Mouse (Mus musculus) CD4-positive naive resting alpha-beta T cell, adult 57 days (primary cell): ENCODE measurements around the gene Tbc1d17. TPM values are rescaled to one million over a fixed set of nuclear protein-coding genes. Genes with fewer than 3 reads are reported as not detected.

Experiments
- total RNA-seq: library from RNA; stranded (reverse); gene quantifications from one replicate; pipeline ENCODE4 v1.2.4, GENCODE M21; 2023

Tbc1d17 gene
- total RNA-seq: 92.5 TPM

DNA sequence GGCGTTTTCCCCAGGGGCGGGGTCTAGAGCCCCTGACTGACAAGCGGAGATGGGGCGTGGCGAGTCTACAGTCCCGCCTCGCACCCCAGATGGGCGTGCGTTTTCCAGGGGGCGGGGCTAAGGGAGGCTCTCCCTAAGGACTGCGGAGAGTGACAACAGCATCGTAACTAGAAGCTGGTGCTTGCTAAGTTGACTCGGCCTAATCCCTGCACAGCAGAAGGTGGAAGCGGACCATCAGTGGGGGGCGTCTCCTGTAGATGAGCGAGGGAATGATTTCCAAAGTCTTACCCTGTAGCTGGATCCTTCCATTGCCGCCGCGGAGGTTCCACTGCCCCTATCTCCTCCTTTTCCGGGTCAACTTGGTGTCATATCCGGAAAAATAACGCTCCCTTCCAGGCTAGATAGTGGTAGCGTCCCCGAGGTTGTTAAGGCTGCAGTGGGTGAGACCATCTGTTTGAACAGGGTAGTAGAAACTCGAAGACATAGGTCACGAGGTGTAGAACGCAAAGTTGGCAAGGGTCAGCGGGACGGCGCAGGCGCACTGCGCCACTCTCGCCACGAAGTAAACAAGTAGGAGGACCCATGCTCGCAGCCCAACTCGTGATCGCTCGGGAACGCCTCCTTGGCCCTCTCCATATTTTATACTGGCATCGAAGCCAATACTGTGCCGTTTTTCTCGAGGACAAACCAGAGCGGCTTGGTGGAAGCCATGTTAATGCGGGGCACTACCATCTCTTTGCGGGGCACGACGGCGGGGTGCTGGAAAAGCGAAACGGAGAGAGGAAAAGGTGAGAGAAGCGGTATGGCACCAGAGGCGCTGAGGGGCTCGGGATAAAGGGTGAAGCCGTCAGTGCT lies at the start of gene Tbc1d17, which contains the start of gene Akt1s1:
Tbc1d17 (minus strand) TSS at position 519 of the 855 bp plus-strand sequence.
Akt1s1 (plus strand) TSS at position 431 of the 855 bp plus-strand sequence.

DNA sequence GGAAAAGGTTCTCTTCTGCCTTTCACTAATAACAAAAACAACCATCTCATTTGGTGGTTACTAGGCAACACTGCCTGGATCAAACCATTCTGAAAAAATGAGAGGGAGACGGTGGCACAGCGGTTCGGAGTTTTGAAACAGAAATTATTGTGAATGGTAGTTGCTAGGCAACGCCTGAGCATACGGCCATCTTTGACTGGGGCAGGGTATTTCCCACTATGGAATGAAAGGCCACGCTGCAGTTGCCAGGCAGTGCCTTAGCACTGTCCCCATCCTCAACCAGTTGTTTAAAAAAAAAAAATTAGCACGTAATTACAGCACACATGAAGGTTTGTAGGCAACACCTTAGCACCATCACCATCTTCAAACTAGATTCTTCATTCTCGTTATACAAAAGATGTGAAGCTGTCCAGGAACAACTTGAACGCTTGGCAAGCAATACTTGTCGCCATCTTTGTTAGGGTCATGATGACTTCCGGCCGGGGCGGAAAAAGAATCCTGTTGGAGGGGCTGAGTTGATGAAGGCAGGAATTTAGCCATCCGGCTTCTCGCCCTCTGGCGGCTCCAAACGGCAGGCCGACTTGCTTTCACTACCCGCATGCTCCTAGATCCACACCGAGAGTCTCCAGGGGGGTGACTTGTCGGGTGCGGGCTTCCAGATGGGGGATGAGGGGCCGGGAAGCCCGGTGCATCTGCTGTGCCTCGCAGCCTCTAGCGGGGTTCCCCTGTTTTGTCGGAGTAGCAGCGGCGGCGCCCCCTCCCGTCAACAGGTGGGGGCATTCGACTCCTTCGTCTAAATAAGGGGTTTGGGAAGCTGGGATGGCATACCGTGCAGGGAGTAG lies 46.9 kb upstream of the Tbc1d17 start, which contains the start of gene Fuz:
Fuz (plus strand) TSS at position 487 of the 842 bp plus-strand sequence.

DNA sequence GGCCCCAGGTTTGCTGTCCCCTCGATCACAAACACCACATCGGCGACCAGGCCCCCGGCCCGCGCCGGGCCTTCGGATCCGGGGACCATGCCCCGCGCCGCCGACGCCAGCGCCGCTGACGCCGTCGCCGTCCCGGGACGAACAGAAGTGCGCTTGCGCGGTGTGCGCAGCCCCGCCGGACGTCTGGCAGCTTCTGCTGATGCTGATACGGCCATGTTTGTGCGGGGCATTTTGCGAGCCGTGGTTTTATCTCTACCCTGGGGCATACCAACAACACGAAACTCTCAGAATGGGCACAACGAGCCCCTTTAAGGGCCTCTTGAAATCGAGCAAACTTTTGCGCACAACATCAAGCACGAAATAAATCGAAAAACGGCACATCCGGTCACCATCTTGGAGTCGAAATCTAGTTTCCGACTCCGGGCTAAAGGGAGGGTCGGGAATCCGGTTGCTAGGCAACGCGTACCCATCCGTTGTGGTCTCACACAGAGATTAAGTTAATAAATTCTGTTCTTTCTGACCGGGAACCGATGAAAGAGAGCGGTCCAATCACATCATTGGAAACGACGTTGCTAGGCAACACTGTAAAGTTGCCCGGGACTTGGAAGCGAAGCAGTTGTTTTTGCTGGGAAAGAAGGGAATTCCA lies 43.5 kb upstream of the Tbc1d17 start, which contains the start of gene Med25:
Med25 (minus strand) TSS at position 437 of the 646 bp plus-strand sequence.

DNA sequence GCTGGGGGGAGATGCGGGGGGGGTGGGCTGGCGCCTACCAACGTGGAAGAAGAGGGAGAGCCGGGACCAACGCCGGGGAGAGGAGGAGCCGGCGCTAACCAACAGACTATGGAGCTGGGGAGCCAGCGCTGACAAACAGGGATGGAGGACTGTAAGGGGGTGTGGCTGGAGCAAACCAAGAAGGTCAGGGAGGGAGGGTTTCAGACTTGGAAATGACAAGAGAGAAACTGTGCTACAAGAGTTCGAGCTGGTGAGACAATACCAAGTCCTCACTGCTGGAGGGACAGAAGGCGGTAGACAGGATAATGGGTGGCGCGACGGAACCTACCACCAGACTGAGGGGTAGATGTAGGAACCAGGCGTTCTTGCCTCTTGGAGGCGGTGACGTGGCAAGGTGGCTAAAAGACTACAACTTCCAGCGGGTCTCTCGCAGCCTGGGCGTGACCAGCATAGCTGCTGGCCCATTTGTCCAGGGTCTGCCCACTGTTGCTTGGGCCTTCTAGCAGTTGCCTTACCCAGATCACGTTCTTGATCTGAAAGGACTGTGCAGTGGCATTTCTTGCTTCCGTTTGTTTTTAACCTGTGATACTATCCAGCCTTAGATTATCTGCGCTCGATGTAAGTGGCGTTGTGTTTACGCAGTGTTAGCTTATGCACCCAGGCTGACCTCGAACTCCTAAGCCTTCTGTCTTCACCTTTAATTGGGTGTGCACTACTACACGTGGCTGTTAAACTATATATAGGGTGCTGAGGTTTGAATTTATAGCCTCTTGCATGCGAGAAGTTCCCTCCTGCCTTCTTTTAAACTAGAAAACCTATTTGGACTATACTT lies 21.0 kb upstream of the Tbc1d17 start, which contains the start of gene Ptov1:
Ptov1 (minus strand) TSS at position 92 of the 832 bp plus-strand sequence.

DNA sequence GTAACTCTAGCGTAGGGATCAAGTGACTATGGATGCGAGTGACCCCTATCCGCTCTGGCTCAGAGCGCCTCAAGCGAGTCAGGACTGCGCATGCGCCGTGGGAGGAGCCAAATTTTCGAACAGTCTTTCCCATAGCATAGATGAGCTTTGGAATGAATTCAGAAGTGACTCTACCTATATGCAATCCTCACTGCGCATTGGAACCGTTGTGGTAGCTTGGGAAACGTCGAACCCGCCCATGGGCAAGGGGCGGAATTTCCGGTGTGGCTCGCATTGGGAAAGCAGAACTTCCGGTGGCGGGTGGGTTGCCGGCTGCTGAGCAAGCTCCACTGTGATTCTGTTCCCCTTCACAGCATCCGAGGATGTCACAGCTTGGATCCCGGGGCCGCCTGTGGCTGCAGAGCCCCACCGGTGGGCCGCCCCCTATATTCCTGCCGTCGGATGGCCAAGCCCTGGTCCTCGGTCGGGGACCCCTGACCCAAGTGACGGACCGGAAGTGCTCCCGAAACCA lies 8.2 kb upstream of the Tbc1d17 start, which contains the start of gene Pnkp:
Pnkp (plus strand) TSS at position 98 of the 511 bp plus-strand sequence.

DNA sequence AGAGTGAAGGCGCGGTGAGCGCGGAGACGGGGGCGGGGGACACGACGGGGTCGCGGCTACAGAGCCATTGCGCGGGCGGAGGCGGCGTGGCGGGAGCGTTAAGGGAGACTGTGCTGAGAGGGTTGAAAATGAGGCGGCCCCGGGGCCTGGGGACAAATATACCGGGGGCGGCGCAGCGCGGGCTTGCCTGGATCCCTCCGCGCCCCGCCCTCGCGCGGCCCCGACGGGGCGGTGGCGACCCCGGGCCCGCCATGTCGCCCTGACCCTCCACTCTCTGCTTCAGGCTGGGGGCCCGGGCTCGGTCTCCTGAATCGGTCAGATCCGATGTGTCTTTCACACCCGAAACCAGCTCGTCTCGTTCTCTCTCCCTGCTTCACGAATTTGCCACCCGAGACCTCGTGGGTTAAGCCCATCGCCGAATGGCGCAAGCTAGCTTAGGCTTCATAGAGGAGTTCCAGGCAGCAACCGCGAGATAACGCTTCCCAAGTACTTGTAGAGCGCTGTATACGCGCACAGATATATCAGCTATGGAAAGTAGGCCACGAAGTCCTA lies 32.3 kb downstream of the Tbc1d17 start, which contains the start of gene Atf5:
Atf5 (minus strand) TSS at position 189 of the 552 bp plus-strand sequence.

DNA sequence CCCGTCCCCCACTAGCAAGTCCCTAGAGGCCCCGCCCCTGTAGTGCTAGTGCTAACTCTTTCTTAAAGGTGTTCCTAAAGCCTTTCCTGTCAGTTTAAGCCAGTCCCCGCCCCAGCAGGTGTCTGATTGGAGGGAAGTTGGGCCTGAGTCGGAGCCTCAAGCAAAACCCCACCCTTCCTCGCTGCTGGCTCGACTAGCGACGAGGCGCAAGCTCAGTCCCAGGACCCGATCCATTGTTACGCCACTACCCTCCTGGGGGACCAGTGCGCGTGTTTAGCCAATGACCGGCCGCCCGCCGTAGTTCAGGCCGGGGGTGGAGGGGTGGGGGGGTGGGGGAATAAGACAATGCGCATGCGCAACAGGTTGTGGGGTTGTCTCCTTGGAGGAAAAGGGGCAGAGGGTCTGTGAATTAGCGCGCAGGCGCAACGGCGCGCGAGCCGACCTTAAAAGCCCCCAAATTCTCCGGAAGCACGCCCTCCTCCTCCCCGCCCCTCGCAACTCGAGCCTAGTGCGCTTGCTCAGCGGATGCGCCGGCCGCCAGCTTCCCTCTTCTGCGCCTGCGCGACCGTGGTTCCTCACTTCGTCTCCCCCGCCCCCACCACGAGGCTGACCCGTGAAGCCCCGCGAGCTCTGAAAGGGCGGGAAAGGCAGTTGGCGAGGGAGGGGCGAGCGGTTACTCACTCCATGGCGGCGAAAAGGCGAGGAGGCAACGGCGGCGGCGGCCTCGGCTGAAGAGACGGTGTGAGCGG lies 33.0 kb downstream of the Tbc1d17 start, which contains the start of the genes Nup62 and Il4i1:
Nup62 (plus strand) TSS at position 368 of the 749 bp plus-strand sequence.
Il4i1 (plus strand) TSS at position 667 of the 749 bp plus-strand sequence.

Other genes starting within 250 kb of the Tbc1d17 start
- gene Myh14, start 178.2 kb downstream of the Tbc1d17 start, total RNA-seq: 0.35 TPM
- not detected for gene Izumo2, start 140.3 kb downstream of the Tbc1d17 start, total RNA-seq
- gene Vrk3, start 100.7 kb downstream of the Tbc1d17 start, total RNA-seq: 99.4 TPM
- gene Zfp473, start 98.0 kb downstream of the Tbc1d17 start, total RNA-seq: 0.86 TPM
- 42.8 TPM for gene Nup62, start 33.0 kb downstream of the Tbc1d17 start, total RNA-seq
- gene Il4i1, start 32.7 kb downstream of the Tbc1d17 start, total RNA-seq: 3.2 TPM
- gene Atf5, start 32.4 kb downstream of the Tbc1d17 start, total RNA-seq: 7.2 TPM
- 47.9 TPM for gene Akt1s1, start 88 bp downstream of the Tbc1d17 start, total RNA-seq
- 62.0 TPM for gene Pnkp, start 8.1 kb upstream of the Tbc1d17 start, total RNA-seq
- gene Ptov1, start 20.7 kb upstream of the Tbc1d17 start, total RNA-seq: 27.8 TPM
- gene Med25, start 43.6 kb upstream of the Tbc1d17 start, total RNA-seq: 77.4 TPM
- 17.6 TPM for gene Fuz, start 47.0 kb upstream of the Tbc1d17 start, total RNA-seq
- 71.8 TPM for gene Ap2a1, start 80.4 kb upstream of the Tbc1d17 start, total RNA-seq
- gene Tsks, start 94.1 kb upstream of the Tbc1d17 start, total RNA-seq: 0.33 TPM
- 0.18 TPM for gene Cpt1c, start 125.8 kb upstream of the Tbc1d17 start, total RNA-seq
- gene Prmt1, start 137.5 kb upstream of the Tbc1d17 start, total RNA-seq: 153 TPM
- 157 TPM for gene Irf3, start 148.6 kb upstream of the Tbc1d17 start, total RNA-seq
- 19.6 TPM for gene Bcl2l12, start 149.6 kb upstream of the Tbc1d17 start, total RNA-seq
- gene Scaf1, start 167.3 kb upstream of the Tbc1d17 start, total RNA-seq: 83.6 TPM
- 10.3 TPM for gene Rras, start 168.9 kb upstream of the Tbc1d17 start, total RNA-seq
- gene Prr12, start 203.8 kb upstream of the Tbc1d17 start, total RNA-seq: 75.1 TPM
- 61.3 TPM for gene Nosip, start 213.3 kb upstream of the Tbc1d17 start, total RNA-seq
- 0.95 TPM for gene Prrg2, start 213.6 kb upstream of the Tbc1d17 start, total RNA-seq
- gene Rcn3, start 243.1 kb upstream of the Tbc1d17 start, total RNA-seq: 6.1 TPM